Mouse (Mus musculus) kidney, embryonic 15.5 days (tissue): ENCODE data around the gene Paqr7. TPM values are rescaled to one million over a fixed set of nuclear protein-coding genes. Genes with fewer than 3 reads are reported as not detected.

ENCODE experiments used
- ATAC-seq: fragments of 200-750 bp; cut with Nextera tagmentation; replicated peaks from 2 replicates; pipeline ENCODE4 v1.8.0; 2017; ENCODE audit warnings: moderate TSS enrichment; ENCODE audit not compliant: low FRiP score
- H3K27ac ChIP-seq: fragments of 300-500 bp; sonication (generic); 2 replicates; pipeline ENCODE4 v1.5.1; 2015; ENCODE audit warnings: mild to moderate bottlenecking, inconsistent platforms
- H3K27me3 ChIP-seq: fragments of 300-500 bp; sonication (generic); 2 replicates; pipeline ENCODE4 v1.6.1; 2015; ENCODE audit warnings: inconsistent platforms
- H3K36me3 ChIP-seq: fragments of 300-500 bp; sonication (generic); 2 replicates; pipeline ENCODE4 v1.6.1; 2015; ENCODE audit warnings: inconsistent platforms
- H3K4me1 ChIP-seq: fragments of 300-500 bp; sonication (generic); 2 replicates; pipeline ENCODE4 v1.6.1; 2015; ENCODE audit warnings: inconsistent platforms
- H3K4me2 ChIP-seq: fragments of 300-500 bp; sonication (generic); 2 replicates; pipeline ENCODE4 v1.6.1; 2015; ENCODE audit warnings: moderate library complexity, mild to moderate bottlenecking, inconsistent platforms
- H3K4me3 ChIP-seq: fragments of 300-500 bp; sonication (generic); replicated peaks from 2 replicates; pipeline ENCODE4 v1.5.1; 2015; ENCODE audit warnings: mild to moderate bottlenecking, inconsistent platforms
- H3K9ac ChIP-seq: fragments of 300-500 bp; sonication (generic); 2 replicates; pipeline ENCODE4 v1.6.1; 2015; ENCODE audit warnings: mild to moderate bottlenecking, inconsistent platforms
- H3K9me3 ChIP-seq: fragments of 300-500 bp; sonication (generic); replicated peaks from 2 replicates; pipeline ENCODE4 v1.6.1; 2016; ENCODE audit warnings: inconsistent platforms
- whole genome bisulfite sequencing: fragments of 180-500 bp; shearing (Covaris S2); methylation state at CpG from one replicate; pipeline ENCODE4 v1.1.7; 2015; ENCODE audit warnings: mixed read lengths; 5-methylcytosine and 5-hydroxymethylcytosine counted together
- microRNA-seq: library from miRNA; unstranded; fragments of <30 nt; microRNA quantifications from one replicate; pipeline ENCODE4, GENCODE M21; 2016
- polyA plus RNA-seq: library from polyadenylated mRNA; unstranded; fragments of >200 nt; fragmentation: Nextera tagmentation; extraction: Ambion mirVana; gene quantifications from 2 replicates; pipeline ENCODE4 v1.2.1, GENCODE M21; 2015

Gene Paqr7
- polyA plus RNA-seq, 1 experiment from 2014 or later, result 3.5 TPM

GRCm38 (mm10) chr4:134549899-134550298 is 53.4 kb downstream of the Paqr7 start:
- H3K36me3 ChIP-seq, result peaks cover 51% of the 10 kb centered on the region
- no peak overlapping the region for H3K4me2 ChIP-seq
- WGBS, result 98% methylated on average over 8 of the region's 8 CpGs

DNA sequence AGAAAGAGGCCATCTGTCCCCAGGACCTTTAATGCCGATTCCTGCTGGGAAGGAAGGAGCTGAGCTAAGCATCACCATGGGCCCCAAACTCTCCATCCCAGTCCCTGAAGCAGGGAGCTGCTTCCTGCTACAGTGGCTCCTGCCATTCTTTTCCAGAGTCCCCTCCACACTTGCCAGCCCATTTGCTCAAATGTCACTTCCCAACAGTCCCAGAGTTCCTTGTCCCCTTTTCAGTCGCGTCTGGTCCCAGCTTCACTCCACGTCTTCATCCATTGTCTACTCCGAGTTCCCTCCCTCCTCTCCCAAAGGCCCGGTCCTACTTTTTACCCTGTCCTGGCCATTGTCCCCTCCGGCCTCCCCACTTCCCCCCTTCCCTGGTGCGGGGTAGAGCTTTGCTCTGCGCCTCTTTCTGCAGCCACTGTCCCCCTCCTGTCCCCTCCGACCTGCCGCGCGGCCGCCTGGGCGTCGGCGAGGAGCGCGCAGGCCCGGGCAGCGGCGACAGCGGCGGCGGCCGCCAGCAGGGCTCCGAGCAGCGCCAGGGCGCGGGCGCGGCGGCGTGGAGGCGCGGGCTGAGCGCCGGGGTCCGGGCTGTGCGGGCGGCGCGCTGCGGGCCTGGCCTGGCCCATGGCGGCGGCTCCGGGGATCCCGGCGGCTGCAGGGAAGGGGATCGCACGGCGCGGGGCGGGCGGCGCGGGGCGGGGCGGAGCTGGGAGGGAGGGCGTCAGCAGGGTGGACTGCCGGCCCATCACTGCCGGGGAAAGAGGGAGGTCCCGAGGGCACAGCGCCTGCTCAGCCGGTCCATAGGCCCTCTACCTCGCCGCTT is 55.2 kb downstream of the Paqr7 start, which contains the start of gene Selenon:
Gene Selenon (minus strand): TSS at position 673 of the 823 bp plus-strand sequence.
- Histone ChIP-seq H3K4me1 (peaks cover 39% of the 10 kb centered on the region), H3K9ac (peak within 1 kb of the TSS; percentile 95), H3K9me3 (peaks cover 6% of the 10 kb centered on the region; the same call in 1 of the 2 replicates), H3K27me3 (no peaks in the 10 kb centered on the region), H3K36me3 (peaks cover 34% of the 10 kb centered on the region), H3K4me2 (peak within 1 kb of the TSS; percentile 77), H3K27ac (peak within 1 kb of the TSS; percentile 84), H3K4me3 (peak within 1 kb of the TSS; percentile 78)
- ATAC-seq, result peak; percentile 89
- 1% methylated on average over 66 of the region's 67 CpGs for WGBS

More at GRCm38 (mm10) chr4:134549899-134550298, 53.4 kb downstream of the Paqr7 start:
- H3K27ac ChIP-seq, result no peak overlapping the region
- no peaks in the 10 kb centered on the region for H3K27me3 ChIP-seq
- ATAC-seq, result no peak
- peaks cover 39% of the 10 kb centered on the region for H3K4me1 ChIP-seq
- H3K9ac ChIP-seq, result no peak overlapping the region
- H3K4me3 ChIP-seq, result no peak overlapping the region
- H3K9me3 ChIP-seq, result peaks cover 6% of the 10 kb centered on the region; the same call in 1 of the 2 replicates

DNA sequence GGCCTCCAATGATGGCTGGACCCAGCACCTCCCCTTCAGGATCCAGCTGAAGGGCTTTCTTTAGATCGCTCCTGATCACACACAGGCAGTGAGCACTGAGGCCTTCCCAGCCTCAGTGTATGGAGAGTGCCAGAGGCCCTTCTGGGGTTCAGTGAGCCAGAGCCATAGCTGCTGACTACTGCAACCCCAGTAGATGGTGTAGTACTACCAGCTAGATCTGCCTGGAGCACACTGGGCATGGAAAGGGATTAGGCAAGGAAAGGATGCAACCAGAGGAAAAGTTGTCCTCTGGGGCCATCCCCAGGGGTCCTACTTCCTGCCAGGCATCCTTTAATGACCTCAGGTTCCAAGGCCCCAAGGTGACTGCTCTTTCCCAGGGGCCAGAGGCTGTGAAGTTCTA is 57.1 kb downstream of the Paqr7 start:
- 83% methylated on average over 1 of the region's 1 CpGs for WGBS
- H3K9ac ChIP-seq, result no peak overlapping the region
- no peak overlapping the region for H3K4me2 ChIP-seq
- H3K27me3 ChIP-seq, result no peaks in the 10 kb centered on the region
- H3K36me3 ChIP-seq, result peaks cover 21% of the 10 kb centered on the region
- no peak overlapping the region for H3K27ac ChIP-seq
- H3K4me3 ChIP-seq, result no peak overlapping the region
- peaks cover 31% of the 10 kb centered on the region for H3K4me1 ChIP-seq
- peaks cover 6% of the 10 kb centered on the region; the same call in 1 of the 2 replicates for H3K9me3 ChIP-seq
- ATAC-seq, result no peak

GRCm38 (mm10) chr4:134555956-134556580 is 59.6 kb downstream of the Paqr7 start:
- Histone ChIP-seq H3K27me3 (no peaks in the 10 kb centered on the region), H3K36me3 (no peaks in the 10 kb centered on the region), H3K4me2 (no peak overlapping the region), H3K4me3 (no peak overlapping the region), H3K4me1 (peaks cover 22% of the 10 kb centered on the region), H3K27ac (no peak overlapping the region), H3K9ac (no peak overlapping the region), H3K9me3 (no peaks in the 10 kb centered on the region)
- no peak for ATAC-seq
- 64% methylated on average over 8 of the region's 8 CpGs for WGBS

DNA sequence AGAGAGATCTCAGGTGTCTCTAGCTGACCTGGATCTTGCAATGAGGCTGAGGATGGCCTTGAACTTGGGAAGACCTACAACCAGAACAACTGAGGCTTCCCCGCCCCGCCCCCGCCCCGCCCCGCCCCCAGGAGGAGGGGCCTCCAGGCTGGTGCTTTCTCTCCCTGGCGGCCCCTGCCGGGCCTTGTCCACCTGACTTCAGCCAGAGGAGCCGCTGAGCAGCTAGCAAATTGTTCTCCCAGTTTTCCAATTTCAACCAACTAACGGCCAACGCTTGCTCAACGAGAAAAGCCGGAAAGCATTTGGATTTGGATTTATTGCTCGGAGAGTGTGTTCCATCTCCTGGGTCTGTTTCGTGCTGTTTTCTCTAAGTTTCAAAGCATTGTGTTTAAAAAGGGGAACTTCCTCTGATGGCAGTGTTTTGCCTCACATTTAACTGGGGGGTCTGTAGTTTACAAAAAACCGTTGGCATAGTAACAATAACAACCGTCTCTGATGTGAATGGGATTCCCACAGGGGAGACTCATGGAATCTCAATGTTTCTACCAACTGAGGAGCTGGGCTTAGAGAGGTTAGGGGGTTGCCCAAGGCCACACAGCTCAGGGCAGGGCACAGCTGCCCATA is 61.2 kb downstream of the Paqr7 start:
- H3K4me1 ChIP-seq, result peaks cover 13% of the 10 kb centered on the region
- 15% methylated on average over 16 of the region's 16 CpGs for WGBS
- no peak overlapping the region for H3K4me3 ChIP-seq
- no peak overlapping the region for H3K9ac ChIP-seq
- no peaks in the 10 kb centered on the region for H3K9me3 ChIP-seq
- no peaks in the 10 kb centered on the region for H3K36me3 ChIP-seq
- no peak overlapping the region for H3K4me2 ChIP-seq
- no peak for ATAC-seq
- no peaks in the 10 kb centered on the region for H3K27me3 ChIP-seq
- no peak overlapping the region for H3K27ac ChIP-seq

GRCm38 (mm10) chr4:134558570-134559113 is 62.1 kb downstream of the Paqr7 start:
- peaks cover 13% of the 10 kb centered on the region for H3K4me1 ChIP-seq
- no peaks in the 10 kb centered on the region for H3K27me3 ChIP-seq
- ATAC-seq, result no peak
- 48% methylated on average over 9 of the region's 9 CpGs for WGBS
- H3K27ac ChIP-seq, result no peak overlapping the region
- no peaks in the 10 kb centered on the region for H3K36me3 ChIP-seq
- H3K9me3 ChIP-seq, result no peaks in the 10 kb centered on the region
- H3K9ac ChIP-seq, result no peak overlapping the region
- no peak overlapping the region for H3K4me3 ChIP-seq
- H3K4me2 ChIP-seq, result no peak overlapping the region

GRCm38 (mm10) chr4:134559154-134559553 is 62.7 kb downstream of the Paqr7 start:
- H3K4me2 ChIP-seq, result no peak overlapping the region
- 79% methylated on average over 7 of the region's 7 CpGs for WGBS

More at GRCm38 (mm10) chr4:134559154-134559553, 62.7 kb downstream of the Paqr7 start:
- no peak for ATAC-seq
- peaks cover 13% of the 10 kb centered on the region for H3K4me1 ChIP-seq
- H3K9ac ChIP-seq, result no peak overlapping the region
- no peak overlapping the region for H3K4me3 ChIP-seq
- no peaks in the 10 kb centered on the region for H3K27me3 ChIP-seq
- no peaks in the 10 kb centered on the region for H3K36me3 ChIP-seq
- no peak overlapping the region for H3K27ac ChIP-seq
- no peaks in the 10 kb centered on the region for H3K9me3 ChIP-seq

Small RNA genes within 50 kb of the gene (microRNA-seq; reads per million reads assigned to microRNA genes)
- 2.1 reads per million, percentile 10 among the genes with 10 or more reads in this experiment for gene Gm23634

Other genes starting within 250 kb of the Paqr7 start
- gene Gm30191, start 249.8 kb upstream of the Paqr7 start, polyA plus RNA-seq, result not detected in 2 replicates
- gene Grrp1, start 242.6 kb upstream of the Paqr7 start, polyA plus RNA-seq, result 10.6 and 12.1 TPM in 2 replicates
- 21.6 TPM in 2 replicates for gene Pdik1l, start 208.8 kb upstream of the Paqr7 start, polyA plus RNA-seq
- gene Trim63, start 181.6 kb upstream of the Paqr7 start, polyA plus RNA-seq, result 3.7 and 4.4 TPM in 2 replicates
- gene Slc30a2, start 153.5 kb upstream of the Paqr7 start, polyA plus RNA-seq, result 0.73 and 1.1 TPM in 2 replicates
- 0.33 and 0.53 TPM in 2 replicates for gene Extl1, start 112.8 kb upstream of the Paqr7 start, polyA plus RNA-seq
- gene Pafah2, start 100.4 kb upstream of the Paqr7 start, polyA plus RNA-seq, result 14.0 and 15.7 TPM in 2 replicates
- gene Stmn1, start 28.4 kb upstream of the Paqr7 start, polyA plus RNA-seq, result 1,708 and 1,728 TPM in 2 replicates
- gene Aunip, start 14.3 kb downstream of the Paqr7 start, polyA plus RNA-seq, result 16.7 and 17.8 TPM in 2 replicates
- 112 and 115 TPM in 2 replicates for gene Mtfr1l, start 38.7 kb downstream of the Paqr7 start, polyA plus RNA-seq
- 10.2 and 11.6 TPM in 2 replicates for gene Selenon, start 55.5 kb downstream of the Paqr7 start, polyA plus RNA-seq
- 4.3 and 5.1 TPM in 2 replicates for gene Man1c1, start 207.6 kb downstream of the Paqr7 start, polyA plus RNA-seq